Mouse (Mus musculus): ENCODE results near the gene Wnk4. TPM values are rescaled to one million over a fixed set of nuclear protein-coding genes. Genes with fewer than 3 reads are reported as not detected.
A peak's percentile ranks its signal among the peaks of the same experiment; 100 is the strongest.

Wnk4 gene
- total RNA-seq, 2 experiments from 2014 or later = 4.2 to 4.5 TPM

- no peak for DNase-seq (ENCODE audit: extremely low spot score in 1 of 2, low spot score in 2 of 2)
- intact Hi-C loops (cut with DNase I) = no loop called here
These were observed 3.6 kb downstream of the Wnk4 start for GRCm38 (mm10) chr11:101263989-101264280.

DNA sequence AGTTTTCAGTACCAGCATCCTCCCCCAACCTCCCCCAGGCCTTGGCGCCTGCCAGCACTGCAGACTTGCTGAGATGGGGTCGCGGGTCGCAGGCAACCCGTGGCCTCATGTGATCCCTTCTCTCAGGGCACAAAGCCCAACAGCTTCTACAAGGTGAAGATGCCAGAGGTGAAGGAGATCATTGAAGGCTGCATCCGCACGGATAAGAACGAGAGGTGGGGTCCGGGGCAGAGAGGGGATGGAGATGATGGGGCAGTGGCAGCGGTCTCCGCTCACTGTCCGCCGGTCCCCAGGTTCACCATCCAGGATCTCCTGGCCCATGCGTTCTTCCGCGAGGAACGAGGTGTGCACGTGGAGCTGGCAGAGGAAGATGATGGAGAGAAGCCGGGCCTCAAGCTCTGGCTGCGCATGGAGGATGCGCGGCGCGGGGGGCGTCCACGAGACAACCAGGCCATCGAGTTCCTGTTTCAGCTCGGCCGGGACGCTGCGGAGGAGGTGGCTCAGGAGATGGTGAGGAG, 4.6 kb downstream of the Wnk4 start:
- intact Hi-C loops (cut with DNase I) = no loop called here
- peak in 1 of 2 experiments; percentile 35 for DNase-seq (ENCODE audit: extremely low spot score in 1 of 2, low spot score in 2 of 2)

DNA sequence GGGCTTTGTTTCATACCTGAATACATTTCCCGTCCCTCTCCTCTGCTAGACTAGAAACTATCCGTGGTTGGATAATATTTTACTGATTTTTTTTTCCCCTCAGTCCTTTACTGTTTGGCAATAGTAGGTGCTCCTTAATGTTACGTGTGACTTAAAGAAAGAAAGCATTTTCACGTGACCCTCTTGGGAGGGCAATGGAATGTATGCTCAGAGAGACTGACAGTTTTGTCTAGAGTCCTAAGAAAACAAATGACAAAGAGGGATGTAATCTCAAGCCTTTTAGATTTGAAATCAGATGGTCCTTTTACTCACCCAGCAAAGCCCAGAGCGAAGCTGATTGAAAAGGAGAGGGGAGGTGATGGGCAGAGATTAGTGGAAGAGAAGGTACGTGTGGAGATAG, 5.5 kb downstream of the Wnk4 start:
- intact Hi-C loops (cut with DNase I) = no loop called here
- no peak for DNase-seq (ENCODE audit: extremely low spot score in 1 of 2, low spot score in 2 of 2)

GRCm38 (mm10) chr11:101269577-101270116, 9.3 kb downstream of the Wnk4 start:
- intact Hi-C loops (cut with DNase I) = no loop called here
- DNase-seq (ENCODE audit: extremely low spot score in 1 of 2, low spot score in 2 of 2) = no peak

DNA sequence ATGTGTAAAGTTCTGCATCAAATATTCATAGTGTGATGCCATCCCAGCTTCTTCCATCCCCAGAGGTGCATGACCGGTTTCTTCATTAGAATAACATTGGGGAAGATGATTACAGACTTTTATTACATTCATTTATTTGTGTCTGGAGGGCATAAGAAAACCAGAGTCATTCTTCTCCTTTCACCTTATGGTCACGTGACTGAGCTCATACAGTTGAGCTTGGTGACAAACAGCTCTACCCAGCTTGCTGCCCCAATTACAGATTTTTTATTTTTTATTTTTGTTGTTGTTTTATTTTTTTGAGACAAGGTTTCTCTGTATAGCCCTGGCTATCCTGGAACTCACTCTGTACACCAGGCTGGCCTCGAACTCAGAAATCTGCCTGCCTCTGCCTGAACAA, 12.1 kb downstream of the Wnk4 start:
- intact Hi-C loops (cut with DNase I) = no loop called here

GRCm38 (mm10) chr11:101275309-101275708, 14.9 kb downstream of the Wnk4 start:
- intact Hi-C loops (cut with DNase I) = no loop called here
- no peak for DNase-seq (ENCODE audit: extremely low spot score in 1 of 2, low spot score in 2 of 2)

More for the DNA sequence above, 12.1 kb downstream of the Wnk4 start:
- DNase-seq (ENCODE audit: extremely low spot score in 1 of 2, low spot score in 2 of 2) = no peak

GRCm38 (mm10) chr11:101276319-101277070, 16.1 kb downstream of the Wnk4 start:
- intact Hi-C loops (cut with DNase I) = no loop called here
- no peak for DNase-seq (ENCODE audit: extremely low spot score in 1 of 2, low spot score in 2 of 2)

DNA sequence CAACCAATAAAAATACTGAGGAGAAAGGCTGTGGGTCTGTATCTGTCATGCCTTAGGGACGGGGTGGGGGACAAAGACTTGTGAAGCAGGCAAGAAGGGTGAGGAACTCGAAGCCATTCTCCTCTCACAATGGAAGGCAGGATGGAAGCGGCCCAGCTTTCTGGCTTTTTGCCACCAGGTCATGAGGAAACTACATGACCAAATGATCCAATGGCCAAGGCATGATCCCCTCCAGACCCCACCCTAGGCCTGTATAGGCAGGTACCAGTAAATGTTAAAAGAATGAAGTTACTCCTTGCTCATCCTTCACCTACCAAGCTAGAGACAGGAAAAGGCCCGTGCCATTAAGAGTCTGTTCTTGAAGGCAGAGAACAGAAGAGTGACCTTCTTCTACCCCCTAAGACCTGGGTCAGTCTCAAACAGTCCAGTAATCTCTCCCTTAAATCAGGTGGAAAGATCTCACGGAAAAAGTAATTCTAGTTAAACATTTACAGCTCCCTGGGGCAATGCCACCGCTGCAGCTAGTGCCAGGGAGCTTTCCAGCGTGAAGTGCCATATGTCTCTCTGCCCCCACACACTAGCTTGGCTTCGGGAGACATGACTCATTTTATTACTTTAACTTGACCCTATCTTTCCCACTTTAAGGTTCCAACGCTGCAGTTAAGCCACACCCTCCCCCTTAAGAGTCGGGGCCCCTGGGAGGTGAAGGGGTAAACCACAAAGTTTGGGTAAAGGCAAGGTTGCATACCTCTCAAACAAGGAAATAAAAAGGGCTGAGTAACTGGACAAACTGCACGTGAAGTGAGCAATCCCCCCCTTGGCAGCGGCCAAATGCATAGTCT, 17.2 kb downstream of the Wnk4 start:
- DNase-seq (ENCODE audit: extremely low spot score in 1 of 2, low spot score in 2 of 2) = peak in 1 of 2 experiments; percentile 35
- intact Hi-C loops (cut with DNase I) = no loop called here

DNA sequence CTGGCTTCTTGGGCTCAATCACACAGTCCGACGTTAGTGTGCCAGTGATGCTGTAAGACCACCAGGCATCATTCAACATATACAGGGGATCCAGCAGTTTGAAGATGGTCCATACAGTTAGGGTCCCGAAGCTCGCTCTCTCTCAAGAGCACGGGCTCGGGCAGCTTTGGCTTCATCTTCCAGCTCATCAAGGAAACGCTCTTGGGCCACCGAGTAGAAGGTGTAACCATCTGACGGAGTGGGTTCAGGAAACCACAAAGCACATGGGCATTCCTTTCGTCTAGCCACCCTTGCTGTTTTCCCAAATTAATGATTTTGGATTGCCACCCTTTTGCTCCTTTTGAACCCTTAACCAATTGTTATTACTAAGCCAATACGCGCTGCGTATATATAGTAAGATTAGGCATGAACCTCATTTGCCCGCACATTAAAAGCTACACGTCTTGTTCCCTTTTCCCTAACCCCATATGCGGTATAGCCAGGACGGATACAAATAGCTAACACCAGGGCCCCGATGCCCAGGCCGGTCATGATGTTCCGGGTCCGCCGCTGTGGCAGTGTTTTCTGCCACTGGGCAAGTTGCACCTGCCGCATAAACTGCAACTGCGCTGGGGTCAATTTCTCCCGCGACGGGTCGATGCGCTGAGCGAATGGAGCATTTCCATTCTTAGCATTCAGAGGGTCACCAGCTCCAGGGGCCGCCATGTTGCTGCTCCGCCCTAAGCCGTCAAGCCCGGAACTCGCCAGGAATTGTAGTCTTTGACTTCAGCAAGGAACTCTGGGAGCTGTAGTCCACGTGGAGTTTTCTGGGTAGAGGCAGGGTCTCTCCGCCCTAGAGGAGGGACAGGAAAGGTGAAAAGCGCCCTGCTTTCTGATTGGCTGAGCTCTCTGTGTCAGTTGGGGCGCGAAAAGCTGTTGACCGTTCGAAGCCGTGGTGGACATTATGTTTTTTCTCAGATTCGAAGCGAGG, 18.1 kb downstream of the Wnk4 start, which contains the start of the genes Cntd1 and Coa3:
TSS of gene Cntd1 (plus strand) at position 790 of the 970 bp plus-strand sequence.
TSS of gene Coa3 (minus strand) at position 892 of the 970 bp plus-strand sequence.
- intact Hi-C loops (cut with DNase I) = no loop called here
- peak; percentile 89 for DNase-seq (ENCODE audit: extremely low spot score in 1 of 2, low spot score in 2 of 2)

DNA sequence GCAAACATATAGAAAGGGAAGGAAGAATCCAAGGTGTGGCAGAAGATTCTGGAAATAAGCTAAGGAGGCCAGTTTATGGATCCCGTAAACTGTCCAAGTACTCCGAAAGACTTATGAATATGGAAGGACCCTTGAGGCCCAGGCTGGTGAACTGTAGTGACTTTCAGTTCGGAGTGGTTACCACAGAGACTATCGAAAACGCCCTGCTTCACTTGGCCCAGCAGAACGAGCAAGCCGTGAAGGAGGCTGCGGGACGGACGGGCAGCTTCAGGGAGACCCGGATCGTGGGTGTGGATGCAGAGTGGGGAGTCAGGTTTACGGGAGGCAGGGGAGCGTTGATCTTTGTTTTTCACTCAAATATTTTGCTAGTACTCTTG, 18.8 kb downstream of the Wnk4 start:
- intact Hi-C loops (cut with DNase I) = no loop called here
- DNase-seq (ENCODE audit: extremely low spot score in 1 of 2, low spot score in 2 of 2) = no peak

- no peak for DNase-seq (ENCODE audit: extremely low spot score in 1 of 2, low spot score in 2 of 2)
- intact Hi-C loops (cut with DNase I) = no loop called here
These were observed 20.5 kb downstream of the Wnk4 start for GRCm38 (mm10) chr11:101280837-101281236.

- peak in 1 of 2 experiments; percentile 37 for DNase-seq (ENCODE audit: extremely low spot score in 1 of 2, low spot score in 2 of 2)
- intact Hi-C loops (cut with DNase I) = no loop called here
These were observed 22.5 kb downstream of the Wnk4 start for GRCm38 (mm10) chr11:101282896-101283295.

DNA sequence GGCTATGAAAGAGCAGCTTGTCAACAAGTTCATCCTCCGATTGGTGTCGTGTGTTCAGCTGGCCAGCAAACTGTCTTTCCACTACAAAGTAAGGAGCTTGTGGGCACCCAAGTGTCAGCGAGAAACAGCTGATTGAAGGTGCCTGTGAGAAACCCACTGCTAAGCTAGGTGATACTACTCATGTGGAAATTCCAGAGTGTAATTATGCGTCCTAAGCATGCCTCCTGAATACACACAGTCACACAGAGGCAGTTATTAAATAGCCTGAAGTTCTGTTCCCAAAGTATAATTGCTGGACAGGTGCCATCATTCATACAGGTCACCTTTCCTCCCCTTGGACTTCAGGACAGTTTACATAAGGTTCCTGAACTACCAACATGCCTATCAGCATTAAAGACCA, 23.4 kb downstream of the Wnk4 start:
- DNase-seq (ENCODE audit: extremely low spot score in 1 of 2, low spot score in 2 of 2) = no peak
- intact Hi-C loops (cut with DNase I) = no loop called here

- DNase-seq (ENCODE audit: extremely low spot score in 1 of 2, low spot score in 2 of 2) = peak in 1 of 2 experiments; percentile 64
- intact Hi-C loops (cut with DNase I) = no loop called here
These were observed 26.9 kb downstream of the Wnk4 start for GRCm38 (mm10) chr11:101287306-101287705.

DNA sequence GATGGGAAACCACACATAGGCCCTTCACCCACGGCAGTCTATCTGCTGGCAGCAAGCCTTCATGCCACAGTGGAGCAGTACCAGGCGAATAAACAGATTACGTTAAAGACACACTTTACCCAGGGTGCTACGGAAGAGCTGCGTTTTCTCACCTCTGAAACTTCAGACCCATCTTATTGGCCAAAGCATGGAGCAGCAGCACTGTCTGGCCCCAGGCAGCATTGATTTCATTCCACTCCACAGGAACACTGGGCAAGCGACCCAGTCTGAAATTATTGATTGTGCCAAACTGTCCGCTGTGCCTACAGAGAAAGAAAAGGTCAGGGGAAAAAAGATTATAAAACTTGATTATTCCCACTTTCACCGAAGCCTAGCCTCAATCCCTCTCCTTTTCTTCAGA, 30.9 kb downstream of the Wnk4 start:
- intact Hi-C loops (cut with DNase I) = no loop called here
- no peak for DNase-seq (ENCODE audit: extremely low spot score in 1 of 2, low spot score in 2 of 2)

- intact Hi-C loops (cut with DNase I) = no loop called here
- DNase-seq (ENCODE audit: extremely low spot score in 1 of 2, low spot score in 2 of 2) = no peak
These were observed 34.8 kb downstream of the Wnk4 start for GRCm38 (mm10) chr11:101295191-101295590.

- no peak for DNase-seq (ENCODE audit: extremely low spot score in 1 of 2, low spot score in 2 of 2)
- intact Hi-C loops (cut with DNase I) = loop anchor here (5.0 kb wide), 1 partner anchor 89 kb away; no protein-coding TSS in a partner anchor
These were observed 40.5 kb downstream of the Wnk4 start for GRCm38 (mm10) chr11:101300881-101301280.

- intact Hi-C loops (cut with DNase I) = loop anchor here (5.0 kb wide), 1 partner anchor 89 kb away; no protein-coding TSS in a partner anchor
- DNase-seq (ENCODE audit: extremely low spot score in 1 of 2, low spot score in 2 of 2) = no peak
These were observed 41.1 kb downstream of the Wnk4 start for GRCm38 (mm10) chr11:101301299-101302003.

All from left cerebral cortex, postnatal 10 days (tissue).